Mouse (Mus musculus) embryonic facial prominence, embryonic 10.5 days (tissue): ENCODE results near the gene Ddah2. TPM values are rescaled to one million over a fixed set of nuclear protein-coding genes. Genes with fewer than 3 reads are reported as not detected.

Experiments used
- DNase-seq: peaks from one replicate; pipeline ENCODE4 v3.0.0-alpha.2; 2017; ENCODE audit warnings: low spot score
- H3K27ac ChIP-seq: fragments of 300-500 bp; sonication (generic); replicated peaks from 2 replicates; pipeline ENCODE4 v1.5.1; 2016; ENCODE audit warnings: mild to moderate bottlenecking
- H3K27me3 ChIP-seq: fragments of 300-500 bp; sonication (generic); replicated peaks from 2 replicates; pipeline ENCODE4 v1.6.1; 2016; ENCODE audit warnings: low read depth, mild to moderate bottlenecking; ENCODE audit not compliant: poor library complexity, severe bottlenecking
- H3K36me3 ChIP-seq: fragments of 300-500 bp; sonication (generic); replicated peaks from 2 replicates; pipeline ENCODE4 v1.6.1; 2016; ENCODE audit warnings: mild to moderate bottlenecking, moderate library complexity
- H3K4me1 ChIP-seq: fragments of 300-500 bp; sonication (generic); 2 replicates; pipeline ENCODE4 v1.6.1; 2016
- H3K4me3 ChIP-seq: fragments of 300-500 bp; sonication (generic); 2 replicates; pipeline ENCODE4 v1.5.1; 2016; ENCODE audit warnings: mild to moderate bottlenecking, moderate library complexity
- H3K9me3 ChIP-seq: fragments of 300-500 bp; sonication (generic); 2 replicates; pipeline ENCODE4 v1.6.1; 2016; ENCODE audit warnings: mild to moderate bottlenecking
- WGBS: fragments of 180-500 bp; shearing (Covaris S2); methylation state at CpG from one replicate; pipeline ENCODE4 v1.1.7; 2016; 5-methylcytosine and 5-hydroxymethylcytosine counted together
- polyA plus RNA-seq: library from polyadenylated mRNA; unstranded; fragments of >200 nt; fragmentation: Nextera tagmentation; extraction: Ambion mirVana; gene quantifications from 2 replicates; pipeline ENCODE4 v1.2.1, GENCODE M21; 2016

Gene Ddah2
- polyA plus RNA-seq, 1 experiment from 2014 or later: 503 TPM

GRCm38 (mm10) chr17:35092403-35093198 lies 33.8 kb downstream of the Ddah2 start:
- 86% methylated on average over 14 of the region's 14 CpGs for whole genome bisulfite sequencing
- Histone ChIP-seq H3K36me3 (peaks cover 63% of the 10 kb centered on the region), H3K27ac (no peak overlapping the region), H3K4me1 (peaks cover 17% of the 10 kb centered on the region), H3K4me3 (no peak overlapping the region; the same call in 1 of the 2 replicates), H3K27me3 (no peaks in the 10 kb centered on the region), H3K9me3 (no peaks in the 10 kb centered on the region)
- no peak for DNase-seq

GRCm38 (mm10) chr17:35094475-35095365 lies 35.9 kb downstream of the Ddah2 start:
- Histone ChIP-seq H3K4me3 (peak overlapping the region; percentile 16; the same call in 1 of the 2 replicates), H3K9me3 (no peaks in the 10 kb centered on the region), H3K27me3 (no peaks in the 10 kb centered on the region), H3K27ac (no peak overlapping the region), H3K36me3 (peaks cover 83% of the 10 kb centered on the region), H3K4me1 (peaks cover 12% of the 10 kb centered on the region)
- 92% methylated on average over 15 of the region's 15 CpGs for WGBS
- DNase-seq: no peak

- no peak for DNase-seq
- H3K36me3 ChIP-seq: peaks cover 97% of the 10 kb centered on the region
- no peaks in the 10 kb centered on the region; the same call in 1 of the 2 replicates for H3K4me1 ChIP-seq
- no peaks in the 10 kb centered on the region for H3K27me3 ChIP-seq
- no peak overlapping the region for H3K4me3 ChIP-seq
- no peaks in the 10 kb centered on the region for H3K9me3 ChIP-seq
- 84% methylated on average over 12 of the region's 12 CpGs for WGBS
- no peak overlapping the region; the same call in 1 of the 2 replicates for H3K27ac ChIP-seq
These were observed 37.8 kb downstream of the Ddah2 start for GRCm38 (mm10) chr17:35096597-35096996.

- Histone ChIP-seq H3K4me1 (no peaks in the 10 kb centered on the region; the same call in 1 of the 2 replicates), H3K4me3 (no peak overlapping the region), H3K27me3 (no peaks in the 10 kb centered on the region), H3K27ac (no peak overlapping the region), H3K36me3 (peaks cover 97% of the 10 kb centered on the region), H3K9me3 (no peaks in the 10 kb centered on the region)
- no peak for DNase-seq
- WGBS: 81% methylated on average over 12 of the region's 12 CpGs
These were observed 38.4 kb downstream of the Ddah2 start for GRCm38 (mm10) chr17:35097164-35097655.

- Histone ChIP-seq H3K4me3 (no peak overlapping the region), H3K4me1 (peaks cover 5% of the 10 kb centered on the region; the same call in 1 of the 2 replicates), H3K27me3 (no peaks in the 10 kb centered on the region), H3K27ac (no peak overlapping the region), H3K9me3 (no peaks in the 10 kb centered on the region), H3K36me3 (peaks cover 89% of the 10 kb centered on the region)
- WGBS: 84% methylated on average over 10 of the region's 10 CpGs
- DNase-seq: no peak
These were observed 41.4 kb downstream of the Ddah2 start for GRCm38 (mm10) chr17:35100196-35100765.

GRCm38 (mm10) chr17:35101161-35101560 lies 42.3 kb downstream of the Ddah2 start:
- Histone ChIP-seq H3K27me3 (no peaks in the 10 kb centered on the region), H3K27ac (no peak overlapping the region), H3K36me3 (peaks cover 80% of the 10 kb centered on the region), H3K4me1 (peaks cover 11% of the 10 kb centered on the region), H3K4me3 (peak overlapping the region; percentile 5; the same call in 1 of the 2 replicates), H3K9me3 (no peaks in the 10 kb centered on the region)
- WGBS: 88% methylated on average over 11 of the region's 11 CpGs
- no peak for DNase-seq

- H3K4me3 ChIP-seq: peak overlapping the region; percentile 5; the same call in 1 of the 2 replicates
- H3K36me3 ChIP-seq: peaks cover 69% of the 10 kb centered on the region
- peaks cover 13% of the 10 kb centered on the region for H3K4me1 ChIP-seq
- no peaks in the 10 kb centered on the region for H3K9me3 ChIP-seq
- WGBS: 76% methylated on average over 8 of the region's 8 CpGs
- H3K27me3 ChIP-seq: no peaks in the 10 kb centered on the region
- H3K27ac ChIP-seq: no peak overlapping the region
- no peak for DNase-seq
These were observed 43.5 kb downstream of the Ddah2 start for GRCm38 (mm10) chr17:35102299-35102698.

- Histone ChIP-seq H3K27me3 (no peaks in the 10 kb centered on the region), H3K9me3 (no peaks in the 10 kb centered on the region), H3K4me3 (no peak overlapping the region; the same call in 1 of the 2 replicates), H3K4me1 (peaks cover 13% of the 10 kb centered on the region), H3K27ac (no peak overlapping the region), H3K36me3 (peaks cover 61% of the 10 kb centered on the region)
- 74% methylated on average over 6 of the region's 6 CpGs for WGBS
- DNase-seq: no peak
These were observed 44.4 kb downstream of the Ddah2 start for GRCm38 (mm10) chr17:35103221-35103690.

GRCm38 (mm10) chr17:35104079-35104478 lies 45.2 kb downstream of the Ddah2 start:
- Histone ChIP-seq H3K36me3 (peaks cover 52% of the 10 kb centered on the region), H3K4me3 (no peak overlapping the region; the same call in 1 of the 2 replicates), H3K27ac (no peak overlapping the region), H3K4me1 (peaks cover 13% of the 10 kb centered on the region), H3K9me3 (no peaks in the 10 kb centered on the region), H3K27me3 (no peaks in the 10 kb centered on the region)
- WGBS: 91% methylated on average over 7 of the region's 7 CpGs
- no peak for DNase-seq

GRCm38 (mm10) chr17:35104754-35105153 lies 45.9 kb downstream of the Ddah2 start:
- Histone ChIP-seq H3K9me3 (no peaks in the 10 kb centered on the region), H3K4me1 (peaks cover 13% of the 10 kb centered on the region), H3K27ac (no peak overlapping the region), H3K4me3 (no peak overlapping the region), H3K27me3 (no peaks in the 10 kb centered on the region), H3K36me3 (peaks cover 46% of the 10 kb centered on the region)
- no peak for DNase-seq
- 87% methylated on average over 6 of the region's 6 CpGs for WGBS

GRCm38 (mm10) chr17:35105740-35106389 lies 47.0 kb downstream of the Ddah2 start:
- Histone ChIP-seq H3K27ac (peak overlapping the region; percentile 74), H3K9me3 (no peaks in the 10 kb centered on the region), H3K4me3 (peak overlapping the region; percentile 43), H3K4me1 (peaks cover 13% of the 10 kb centered on the region), H3K27me3 (no peaks in the 10 kb centered on the region), H3K36me3 (peaks cover 35% of the 10 kb centered on the region)
- WGBS: 26% methylated on average over 13 of the region's 13 CpGs
- DNase-seq: peak; percentile 49
